Mouse (Mus musculus): ENCODE data around the gene Pla2g4c. TPM values are rescaled to one million over a fixed set of nuclear protein-coding genes. Genes with fewer than 3 reads are reported as not detected.

The Pla2g4c gene
- not detected for polyA plus RNA-seq (2017; shearing (Covaris generic))

DNA sequence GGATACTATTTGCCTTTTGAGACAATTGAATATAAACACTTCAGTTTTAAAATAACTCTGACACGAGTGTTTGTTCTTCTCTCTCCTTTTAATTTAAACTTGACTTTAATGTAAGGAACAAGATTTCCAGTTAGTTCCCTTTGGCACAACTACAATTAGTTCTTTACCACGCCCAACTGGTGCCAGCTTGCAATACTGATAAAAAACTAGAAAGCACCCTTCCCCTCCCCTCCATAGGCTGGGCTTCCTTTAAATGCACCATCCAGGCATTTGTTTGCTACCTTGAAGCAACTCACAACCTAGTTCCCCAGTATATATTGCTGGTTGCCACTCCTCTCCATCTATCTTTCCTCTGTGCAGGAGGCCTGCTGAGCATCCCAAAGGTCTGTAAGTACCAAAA lies at the start of gene Pla2g4c:
Gene Pla2g4c (plus strand): TSS at position 340 of the 400 bp plus-strand sequence.

DNA sequence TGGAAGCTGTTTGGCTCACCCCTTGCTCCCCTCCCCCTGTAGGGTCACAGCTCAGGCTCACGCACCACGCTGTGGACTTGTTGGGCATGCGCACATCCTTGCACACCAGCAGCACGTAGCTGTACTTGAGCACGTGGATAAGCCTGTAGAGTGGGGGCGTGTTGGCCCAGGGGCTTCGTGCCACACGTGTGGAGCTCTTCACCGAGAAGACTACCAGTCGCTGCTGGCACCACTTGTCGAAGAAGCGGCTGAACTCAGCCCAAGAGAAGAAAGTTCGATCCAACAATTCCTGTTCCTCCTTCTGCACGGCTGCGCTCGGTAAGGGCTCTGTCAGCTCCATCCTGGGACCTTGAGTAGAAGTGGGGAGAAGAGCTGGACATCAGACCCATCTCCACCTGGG lies 47.4 kb upstream of the Pla2g4c start, which contains the start of gene Lig1:
Gene Lig1 (plus strand): TSS at position 203 of the 400 bp plus-strand sequence.

DNA sequence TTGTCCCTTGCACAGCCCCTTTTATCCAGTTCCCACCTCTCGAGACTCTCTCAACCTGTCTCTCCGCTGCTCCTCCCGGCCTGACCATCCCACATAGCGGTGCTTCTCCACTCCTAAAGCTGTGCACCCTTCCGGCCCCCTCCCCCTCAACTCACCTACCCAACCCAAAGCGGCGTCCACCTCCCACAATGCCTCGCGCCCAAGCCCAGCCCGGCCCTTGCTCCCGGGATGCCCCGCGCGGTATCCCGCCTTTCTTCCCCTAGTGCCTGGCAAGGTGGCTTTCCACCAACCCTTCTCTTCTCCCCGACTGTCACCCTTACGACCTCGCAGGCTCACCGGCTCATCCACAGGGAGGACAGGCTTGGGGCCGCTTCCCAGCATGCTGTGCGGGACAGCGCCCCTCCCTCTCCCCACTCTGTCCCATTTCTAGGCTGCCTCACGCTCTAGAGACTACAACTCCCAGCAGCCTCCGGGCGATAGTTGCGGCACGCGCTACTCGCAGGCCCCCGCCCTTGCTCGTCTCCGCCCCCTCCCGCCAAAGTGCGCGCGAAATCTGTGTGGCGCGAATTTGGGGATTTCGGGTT lies 46.1 kb upstream of the Pla2g4c start, which contains the start of gene Zswim9:
Gene Zswim9 (minus strand): TSS at position 414 of the 584 bp plus-strand sequence.

DNA sequence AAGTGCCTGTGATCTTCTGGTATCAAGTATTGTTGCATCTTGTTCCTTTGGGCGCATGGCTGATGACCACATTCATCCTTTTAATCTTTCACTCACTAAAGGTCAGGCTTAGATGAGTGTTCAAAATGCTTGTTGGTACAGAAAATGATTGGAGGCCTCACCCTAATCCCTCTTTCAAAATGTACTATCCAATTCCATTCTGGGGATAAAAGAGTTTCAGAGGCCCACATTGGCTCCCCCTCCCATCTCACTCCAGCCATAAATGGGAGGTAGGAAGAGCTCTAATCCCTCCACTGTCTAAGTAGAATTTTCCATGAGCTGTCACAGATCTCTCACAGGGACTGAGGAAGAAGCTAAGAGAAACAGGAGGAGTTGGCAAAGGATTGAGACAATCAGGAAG lies 73.4 kb downstream of the Pla2g4c start, which contains the start of gene Cabp5:
Gene Cabp5 (plus strand): TSS at position 301 of the 400 bp plus-strand sequence.

Other genes with a start within 250 kb of the Pla2g4c start
- not detected for gene Vmn1r85, start 229.5 kb upstream of the Pla2g4c start, polyA plus RNA-seq (2017; shearing (Covaris generic))
- not detected for gene Vmn1r86, start 204.7 kb upstream of the Pla2g4c start, polyA plus RNA-seq (2017; shearing (Covaris generic))
- gene Vmn1r87, start 184.5 kb upstream of the Pla2g4c start, polyA plus RNA-seq (2017; shearing (Covaris generic)) = 0.35 TPM
- gene Vmn1r88, start 165.1 kb upstream of the Pla2g4c start, polyA plus RNA-seq (2017; shearing (Covaris generic)) = 0.11 TPM
- gene Vmn1r89, start 111.6 kb upstream of the Pla2g4c start, polyA plus RNA-seq (2017; shearing (Covaris generic)) = not detected
- gene Lig1, start 47.4 kb upstream of the Pla2g4c start, polyA plus RNA-seq (2017; shearing (Covaris generic)) = 13.8 TPM
- gene Zswim9, start 45.9 kb upstream of the Pla2g4c start, polyA plus RNA-seq (2017; shearing (Covaris generic)) = 1.1 TPM
- gene Cabp5, start 73.5 kb downstream of the Pla2g4c start, polyA plus RNA-seq (2017; shearing (Covaris generic)) = not detected
- gene Bsph1, start 126.2 kb downstream of the Pla2g4c start, polyA plus RNA-seq (2017; shearing (Covaris generic)) = 0.51 TPM
- gene Bsph2, start 246.4 kb downstream of the Pla2g4c start, polyA plus RNA-seq (2017; shearing (Covaris generic)) = not detected